Mouse (Mus musculus) stomach, postnatal 0 days (tissue): Measurements from ENCODE around the gene Aqp11.

Source experiments
- CTCF ChIP-seq: IDR thresholded peaks from 2 replicates; pipeline ENCODE4 v1.5.1; 2016; ENCODE audit warnings: antibody characterized with exemption, low read depth, mild to moderate bottlenecking, moderate library complexity
- EP300 ChIP-seq: optimal IDR thresholded peaks from 2 replicates; pipeline ENCODE3; 2016; ENCODE audit warnings: antibody characterized with exemption

GRCm38 (mm10) chr7:97696506-97697254, 41.4 kb downstream of the Aqp11 start, which contains the start of gene Clns1a:
- TF ChIP-seq CTCF = no peak
- TF ChIP-seq EP300 = peak; percentile 81
